Mouse (Mus musculus): ENCODE data around the gene Dcaf5.

The Dcaf5 gene

GRCm38 (mm10) chr12:80436336-80436976 is at the start of gene Dcaf5:
Gene Dcaf5 (minus strand): TSS chr12:80436601.
- DNase-seq (ENCODE audit: low read depth, low spot score), result peak; percentile 77

- peak; percentile 75 for DNase-seq (ENCODE audit: low read depth, low spot score)
Measured at GRCm38 (mm10) chr12:80483397-80483796, 47.0 kb upstream of the Dcaf5 start.

GRCm38 (mm10) chr12:80479986-80480385 is 43.6 kb upstream of the Dcaf5 start:
- no peak for DNase-seq (ENCODE audit: low read depth, low spot score)

GRCm38 (mm10) chr12:80473731-80474130 is 37.3 kb upstream of the Dcaf5 start:
- DNase-seq (ENCODE audit: low read depth, low spot score), result no peak

- DNase-seq (ENCODE audit: low read depth, low spot score), result no peak
Measured at GRCm38 (mm10) chr12:80471926-80472325, 35.5 kb upstream of the Dcaf5 start.

- no peak for DNase-seq (ENCODE audit: low read depth, low spot score)
Measured at GRCm38 (mm10) chr12:80470206-80470605, 33.8 kb upstream of the Dcaf5 start.

- DNase-seq (ENCODE audit: low read depth, low spot score), result peak; percentile 15
Measured at GRCm38 (mm10) chr12:80463666-80464269, 27.4 kb upstream of the Dcaf5 start.

- DNase-seq (ENCODE audit: low read depth, low spot score), result peak; percentile 89
Measured at GRCm38 (mm10) chr12:80462942-80463651, 26.7 kb upstream of the Dcaf5 start, which contains the start of gene Exd2. Gene Exd2 (plus strand): TSS chr12:80463095.

GRCm38 (mm10) chr12:80462292-80462896 is 26.0 kb upstream of the Dcaf5 start:
- DNase-seq (ENCODE audit: low read depth, low spot score), result peak; percentile 68

- no peak for DNase-seq (ENCODE audit: low read depth, low spot score)
Measured at GRCm38 (mm10) chr12:80458033-80458432, 21.6 kb upstream of the Dcaf5 start.

- no peak for DNase-seq (ENCODE audit: low read depth, low spot score)
Measured at GRCm38 (mm10) chr12:80453506-80453905, 17.1 kb upstream of the Dcaf5 start.

GRCm38 (mm10) chr12:80444525-80445109 is 8.2 kb upstream of the Dcaf5 start:
- peak; percentile 20 for DNase-seq (ENCODE audit: low read depth, low spot score)

- peak; percentile 15 for DNase-seq (ENCODE audit: low read depth, low spot score)
Measured at GRCm38 (mm10) chr12:80440957-80441356, 4.6 kb upstream of the Dcaf5 start.

GRCm38 (mm10) chr12:80437051-80437675 is 762 bp upstream of the Dcaf5 start:
- no peak for DNase-seq (ENCODE audit: low read depth, low spot score)

- DNase-seq (ENCODE audit: low read depth, low spot score), result peak; percentile 43
Measured at GRCm38 (mm10) chr12:80435887-80436286, 514 bp downstream of the Dcaf5 start.

- DNase-seq (ENCODE audit: low read depth, low spot score), result peak; percentile 80
Measured at GRCm38 (mm10) chr12:80434961-80435691, 1.3 kb downstream of the Dcaf5 start.

GRCm38 (mm10) chr12:80434601-80434960 is 1.8 kb downstream of the Dcaf5 start:
- DNase-seq (ENCODE audit: low read depth, low spot score), result no peak

GRCm38 (mm10) chr12:80433266-80433665 is 3.1 kb downstream of the Dcaf5 start:
- DNase-seq (ENCODE audit: low read depth, low spot score), result no peak

GRCm38 (mm10) chr12:80427683-80428082 is 8.7 kb downstream of the Dcaf5 start:
- DNase-seq (ENCODE audit: low read depth, low spot score), result no peak

GRCm38 (mm10) chr12:80415100-80415499 is 21.3 kb downstream of the Dcaf5 start:
- DNase-seq (ENCODE audit: low read depth, low spot score), result peak; percentile 18

GRCm38 (mm10) chr12:80410855-80411254 is 25.5 kb downstream of the Dcaf5 start:
- DNase-seq (ENCODE audit: low read depth, low spot score), result no peak
